Mouse (Mus musculus): Measurements from ENCODE around the gene Acot12.
"Not testable (repeated sequence)": the region's sequence is repeated elsewhere in the genome, so short reads cannot be mapped to it uniquely, and the experiment has no call there.

Acot12 gene

GRCm38 (mm10) chr13:91759791-91760190 lies 18.5 kb downstream of the Acot12 start:
- DNase-seq (ENCODE audit: low spot score in 2 of 2): no peak

GRCm38 (mm10) chr13:91760302-91761050 lies 19.2 kb downstream of the Acot12 start:
- DNase-seq (ENCODE audit: low spot score in 2 of 2): no peak

- no peak for DNase-seq (ENCODE audit: low spot score in 2 of 2)
Measured at GRCm38 (mm10) chr13:91761654-91762445, 20.5 kb downstream of the Acot12 start.

GRCm38 (mm10) chr13:91763654-91764053 lies 22.3 kb downstream of the Acot12 start:
- DNase-seq (ENCODE audit: low spot score in 2 of 2): not testable (repeated sequence)

DNA sequence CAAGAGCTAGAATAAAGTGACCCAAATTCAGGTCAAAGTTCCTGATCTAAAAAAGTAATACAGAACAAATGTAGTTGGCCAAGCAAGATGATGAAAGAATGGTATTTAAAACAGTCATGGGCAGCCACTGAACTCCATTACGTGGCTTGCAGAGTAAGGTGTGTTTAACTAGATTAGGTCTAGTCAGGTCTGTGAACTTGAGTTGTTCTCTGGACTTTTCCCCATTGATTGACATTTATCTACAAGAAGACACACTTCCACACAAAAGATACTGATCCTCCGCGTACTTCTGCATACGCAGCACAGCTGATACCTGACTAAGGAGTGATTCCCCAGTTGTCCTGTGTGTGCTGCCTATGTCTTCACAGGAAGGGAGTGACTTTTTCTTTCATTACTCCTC lies 24.3 kb downstream of the Acot12 start:
- no peak for DNase-seq (ENCODE audit: low spot score in 2 of 2)

DNA sequence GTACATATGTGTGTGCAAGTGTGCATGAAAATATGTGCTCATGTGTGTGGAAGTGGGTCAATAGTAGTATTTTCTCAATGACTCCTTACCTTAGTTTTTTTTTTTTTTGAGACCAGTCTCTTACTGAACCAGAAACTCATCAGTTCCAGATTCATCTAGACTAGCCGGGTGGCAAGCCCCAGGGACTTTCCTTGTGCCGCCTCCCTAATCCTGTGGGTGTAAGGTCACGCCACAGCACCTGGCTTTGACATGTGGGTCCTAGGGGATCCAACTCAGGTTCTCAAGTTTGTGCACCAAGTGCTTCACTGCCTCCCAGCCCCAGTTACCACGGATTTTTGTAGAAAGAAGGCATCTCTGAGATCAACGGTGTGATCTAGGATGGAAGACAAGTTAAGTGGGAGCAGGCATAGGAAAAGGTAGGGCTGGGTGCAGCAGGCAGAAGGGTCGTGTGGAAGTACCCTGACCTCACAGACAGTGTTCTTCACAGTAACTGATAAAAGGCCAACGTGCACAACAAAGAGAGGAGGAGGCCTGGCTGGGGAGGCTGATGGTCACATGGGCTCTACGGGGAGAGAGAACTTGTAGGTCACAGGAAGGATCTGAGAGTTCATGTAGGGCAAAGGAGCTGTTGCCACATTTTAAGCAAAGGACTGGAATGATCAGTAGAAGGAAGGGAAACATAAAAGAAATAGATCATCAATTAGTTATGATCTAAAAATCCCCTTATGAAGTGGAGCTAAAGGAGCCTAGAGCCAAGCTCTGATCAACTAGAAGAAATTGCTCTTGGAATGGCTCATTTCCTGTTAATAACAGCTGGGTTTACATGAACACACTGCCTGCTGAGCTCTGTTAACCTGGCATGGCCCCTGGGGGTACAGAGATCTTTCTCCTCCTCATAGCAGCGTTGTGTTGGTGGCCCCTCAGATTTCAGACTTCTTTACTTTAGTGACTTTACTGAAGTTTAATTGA lies 27.7 kb downstream of the Acot12 start:
- no peak for DNase-seq (ENCODE audit: low spot score in 2 of 2)

DNA sequence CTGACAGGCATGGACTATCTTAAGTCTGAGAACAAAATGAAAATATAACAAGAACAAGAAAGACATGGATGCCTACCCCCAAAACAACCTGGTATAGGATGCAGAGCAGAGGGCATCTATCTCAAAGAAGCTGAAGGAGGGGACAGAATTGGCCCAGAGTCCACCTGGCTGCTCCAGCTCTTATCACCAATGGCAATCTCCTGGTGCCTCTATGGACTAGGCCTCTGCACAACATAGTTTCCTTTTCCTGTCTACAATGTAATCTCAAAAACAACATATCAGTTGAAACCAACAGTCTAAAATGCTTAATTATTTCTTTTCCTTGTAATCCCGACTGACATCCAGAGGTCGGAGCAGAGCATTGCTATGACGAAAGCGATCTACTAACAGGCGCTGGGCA lies 36.8 kb downstream of the Acot12 start:
- no peak for DNase-seq (ENCODE audit: low spot score in 2 of 2)

DNA sequence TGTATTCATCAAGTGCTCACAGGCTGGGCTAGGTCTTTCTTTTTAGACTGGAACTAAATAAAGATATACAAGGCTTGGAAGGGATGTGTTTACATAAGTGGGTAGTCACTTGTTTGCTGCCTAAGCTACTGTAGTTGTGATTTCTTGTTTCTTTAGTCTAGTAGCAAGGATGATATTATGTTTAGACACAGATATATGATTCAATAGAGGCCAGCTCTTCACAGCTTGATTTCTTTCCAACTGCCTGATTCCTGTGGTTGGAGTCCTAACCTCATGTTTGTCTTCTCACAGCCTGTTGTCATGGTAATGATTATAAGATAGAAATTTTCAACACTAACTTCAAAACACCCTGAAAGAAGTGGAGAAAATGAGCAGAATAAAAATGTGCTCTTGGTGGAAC lies 38.6 kb downstream of the Acot12 start:
- no peak for DNase-seq (ENCODE audit: low spot score in 2 of 2)

- no peak for DNase-seq (ENCODE audit: low spot score in 2 of 2)
Measured at GRCm38 (mm10) chr13:91792035-91792434, 50.7 kb downstream of the Acot12 start.

DNA sequence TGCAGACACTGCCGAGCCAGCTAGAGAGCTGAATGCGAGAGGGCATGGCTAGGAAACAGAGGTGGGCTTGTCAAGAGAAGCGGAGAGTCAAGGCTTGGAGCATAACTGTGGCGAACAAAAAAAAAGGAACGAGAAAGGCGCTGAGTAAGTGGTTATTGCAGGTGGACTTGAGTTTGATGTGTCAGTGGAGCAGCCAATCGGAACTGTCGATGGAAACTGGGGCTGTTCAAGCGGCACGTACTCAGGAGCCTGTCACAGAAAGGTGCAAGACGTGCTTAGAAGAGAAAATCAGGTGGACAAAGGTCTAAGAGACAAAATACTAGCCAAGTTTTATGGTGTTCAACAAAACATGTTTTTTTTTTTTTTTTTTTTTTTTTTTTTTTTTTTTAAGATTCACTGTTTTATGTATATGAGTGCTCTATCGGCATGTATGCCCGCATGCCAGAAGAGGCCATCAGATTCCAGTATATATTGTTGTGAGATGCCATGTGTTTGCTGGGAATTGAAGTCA lies 53.7 kb downstream of the Acot12 start:
- DNase-seq (ENCODE audit: low spot score in 2 of 2): no peak

DNA sequence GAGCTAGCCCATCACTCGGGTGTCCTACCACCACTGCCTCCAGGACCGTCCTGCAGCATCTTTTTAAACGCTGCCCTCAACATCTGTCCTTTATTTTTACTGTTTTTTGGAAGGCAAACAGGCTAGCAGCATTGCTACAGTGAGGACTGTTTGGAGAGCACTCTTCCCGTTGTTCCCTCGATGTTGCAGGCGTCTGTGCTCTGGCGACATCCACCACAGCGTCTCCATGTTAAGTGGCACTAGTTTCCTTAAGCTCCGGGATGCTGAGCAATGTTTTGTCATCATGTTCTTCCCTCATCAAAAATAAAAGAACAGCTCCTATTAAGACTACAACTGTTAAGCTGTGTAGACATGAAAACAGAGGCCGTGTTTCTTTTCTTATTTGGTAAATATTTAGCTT lies 54.3 kb downstream of the Acot12 start:
- DNase-seq (ENCODE audit: low spot score in 2 of 2): no peak

- DNase-seq (ENCODE audit: low spot score in 2 of 2): no peak
Measured at GRCm38 (mm10) chr13:91796003-91796402, 54.7 kb downstream of the Acot12 start.

DNA sequence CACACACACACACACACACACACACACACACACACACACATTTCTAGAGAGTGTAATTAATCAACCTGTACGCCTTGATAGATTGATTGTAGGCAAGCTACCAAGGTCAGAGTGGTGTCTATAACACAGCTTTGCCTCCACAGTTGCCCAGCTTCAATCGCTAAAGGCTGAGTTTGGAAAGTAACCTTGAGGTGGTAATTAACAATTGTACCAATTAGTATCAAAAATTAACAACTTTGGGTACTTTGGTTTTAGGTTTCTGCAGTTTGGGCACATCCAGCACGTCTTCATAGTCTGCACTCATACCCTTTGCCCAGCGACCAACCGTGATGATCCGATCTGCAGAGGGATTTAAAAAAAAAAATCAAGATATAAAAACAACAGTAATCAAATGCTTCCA lies 55.6 kb downstream of the Acot12 start:
- no peak for DNase-seq (ENCODE audit: low spot score in 2 of 2)

GRCm38 (mm10) chr13:91797442-91797841 lies 56.1 kb downstream of the Acot12 start:
- DNase-seq (ENCODE audit: low spot score in 2 of 2): no peak

DNA sequence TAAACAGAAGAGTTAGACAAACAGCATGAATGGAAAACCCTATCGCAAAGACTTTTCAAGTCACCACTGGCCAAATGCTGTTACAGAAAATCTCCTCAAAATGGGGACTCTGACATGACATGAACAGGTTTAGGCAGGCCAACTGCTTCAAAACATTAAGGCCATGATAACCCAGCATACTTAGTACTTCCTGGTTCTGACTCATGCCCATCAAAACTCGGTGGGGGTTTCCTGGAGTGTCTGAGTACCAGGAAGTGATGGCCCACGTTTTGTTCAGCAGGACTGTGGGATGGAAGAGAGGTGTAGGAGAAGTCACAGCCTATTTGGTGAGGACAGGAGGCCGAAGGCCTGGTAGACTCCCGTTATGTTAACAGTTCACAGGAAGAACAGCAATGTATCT lies 60.4 kb downstream of the Acot12 start:
- no peak for DNase-seq (ENCODE audit: low spot score in 2 of 2)

GRCm38 (mm10) chr13:91807155-91807839 lies 66.0 kb downstream of the Acot12 start, which contains the start of gene Zcchc9:
Gene Zcchc9, minus strand, starts transcription at chr13:91807705.
- DNase-seq (ENCODE audit: low spot score in 2 of 2): peak; percentile 80 to 88

GRCm38 (mm10) chr13:91807874-91808575 lies 66.7 kb downstream of the Acot12 start:
- peak in 1 of 2 experiments; percentile 21 for DNase-seq (ENCODE audit: low spot score in 2 of 2)

GRCm38 (mm10) chr13:91809476-91809875 lies 68.2 kb downstream of the Acot12 start:
- DNase-seq (ENCODE audit: low spot score in 2 of 2): no peak

DNA sequence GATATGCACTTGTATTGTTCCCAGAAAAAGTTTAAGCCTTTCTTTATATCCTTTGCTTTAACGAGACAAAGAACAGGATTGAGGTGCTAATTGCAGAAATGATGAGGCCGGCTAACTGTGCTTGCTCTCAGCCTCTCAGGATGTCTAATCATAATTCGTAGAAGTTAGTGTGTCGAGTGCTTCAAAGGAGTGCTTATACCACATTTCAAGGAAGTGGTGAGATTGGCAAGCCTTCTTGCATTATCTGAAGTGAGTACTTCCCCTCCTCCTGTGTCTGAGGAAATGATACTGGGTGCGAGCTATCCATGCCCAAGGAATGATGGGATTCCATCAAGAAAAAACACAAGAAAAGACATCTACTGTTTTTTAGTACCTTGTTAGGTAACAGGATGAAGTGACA lies 73.4 kb downstream of the Acot12 start:
- no peak for DNase-seq (ENCODE audit: low spot score in 2 of 2)

DNA sequence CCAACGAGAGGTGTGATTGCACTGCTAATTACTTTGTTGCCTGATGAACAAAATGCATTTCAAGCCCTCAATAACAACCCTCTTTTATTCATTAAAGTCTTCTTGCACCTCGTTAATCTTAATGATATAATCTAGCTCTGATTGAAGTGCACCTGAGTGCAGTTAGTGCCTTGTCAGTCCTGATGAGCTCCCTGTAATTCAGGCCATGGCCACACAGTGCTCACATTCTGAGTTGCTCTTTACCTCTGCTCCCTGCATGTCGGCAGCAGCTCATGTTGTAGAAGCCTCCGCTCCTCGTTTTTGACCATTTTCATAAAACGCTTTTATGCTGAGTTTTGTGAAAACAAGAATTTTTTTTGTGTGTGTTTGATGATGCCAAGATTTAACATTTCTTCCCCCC lies 82.4 kb downstream of the Acot12 start:
- DNase-seq (ENCODE audit: low spot score in 2 of 2): no peak
